Mouse (Mus musculus): ENCODE measurements around the gene Hoxb5. TPM values are rescaled to one million over a fixed set of nuclear protein-coding genes. Genes with fewer than 3 reads are reported as not detected.

The Hoxb5 gene
- total RNA-seq, 2 experiments from 2014 or later: not detected

GRCm38 (mm10) chr11:96269869-96270268 is 33.3 kb upstream of the Hoxb5 start:
- intact Hi-C loops (cut with DNase I): no loop called here
- no peak for DNase-seq (ENCODE audit: low spot score in 2 of 2)

DNA sequence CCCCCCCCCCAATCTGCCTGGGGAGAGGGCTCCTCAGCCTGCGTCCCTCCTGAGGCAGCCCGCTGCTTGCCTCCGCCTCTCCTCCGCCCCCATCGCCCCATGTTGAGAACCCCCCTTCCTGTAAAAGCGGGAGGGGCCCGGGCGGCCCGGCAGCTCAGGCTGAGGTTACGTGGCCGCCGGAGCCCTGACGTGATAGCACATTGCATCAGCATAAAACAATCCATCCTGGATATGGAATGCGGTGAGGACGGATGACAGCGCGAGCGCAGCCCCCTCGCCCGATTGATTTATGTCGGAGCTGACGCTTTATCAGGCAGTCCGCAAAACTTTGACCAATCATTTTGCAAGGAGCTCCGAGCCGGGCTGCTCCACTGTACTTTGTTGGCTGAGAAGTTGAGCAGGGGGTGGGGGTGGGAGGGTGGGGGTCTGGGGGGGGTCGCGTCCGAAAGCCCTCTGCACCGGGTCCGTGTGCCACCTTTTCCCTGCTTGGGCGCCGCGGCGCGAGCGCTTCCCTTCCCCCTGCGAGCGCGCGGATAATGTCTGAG is 32.1 kb upstream of the Hoxb5 start, which contains the start of gene Hoxb9:
Hoxb9 (plus strand) TSS at position 462 of the 545 bp plus-strand sequence.
- DNase-seq (ENCODE audit: low spot score in 2 of 2): no peak
- intact Hi-C loops (cut with DNase I): no loop called here

- intact Hi-C loops (cut with DNase I): no loop called here
- no peak for DNase-seq (ENCODE audit: low spot score in 2 of 2)
Observed at GRCm38 (mm10) chr11:96271541-96272011, 31.6 kb upstream of the Hoxb5 start.

- intact Hi-C loops (cut with DNase I): no loop called here
- DNase-seq (ENCODE audit: low spot score in 2 of 2): no peak
Observed at GRCm38 (mm10) chr11:96272024-96272921, 30.9 kb upstream of the Hoxb5 start.

DNA sequence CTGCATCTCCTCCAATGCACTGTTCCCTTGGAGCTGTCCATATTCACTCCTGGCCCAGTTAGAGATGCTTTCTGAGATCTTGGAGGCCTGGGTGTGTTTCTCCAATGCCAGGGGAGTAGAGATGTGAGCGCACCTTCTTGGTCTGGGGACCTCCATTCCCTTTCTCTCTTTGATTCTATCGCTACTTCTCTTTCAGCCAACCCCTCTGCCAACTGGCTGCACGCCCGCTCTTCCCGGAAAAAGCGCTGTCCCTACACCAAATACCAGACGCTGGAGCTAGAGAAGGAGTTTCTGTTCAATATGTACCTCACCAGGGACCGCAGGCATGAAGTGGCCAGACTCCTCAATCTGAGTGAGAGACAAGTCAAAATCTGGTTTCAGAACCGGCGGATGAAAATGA is 28.7 kb upstream of the Hoxb5 start:
- intact Hi-C loops (cut with DNase I): no loop called here
- no peak for DNase-seq (ENCODE audit: low spot score in 2 of 2)

DNA sequence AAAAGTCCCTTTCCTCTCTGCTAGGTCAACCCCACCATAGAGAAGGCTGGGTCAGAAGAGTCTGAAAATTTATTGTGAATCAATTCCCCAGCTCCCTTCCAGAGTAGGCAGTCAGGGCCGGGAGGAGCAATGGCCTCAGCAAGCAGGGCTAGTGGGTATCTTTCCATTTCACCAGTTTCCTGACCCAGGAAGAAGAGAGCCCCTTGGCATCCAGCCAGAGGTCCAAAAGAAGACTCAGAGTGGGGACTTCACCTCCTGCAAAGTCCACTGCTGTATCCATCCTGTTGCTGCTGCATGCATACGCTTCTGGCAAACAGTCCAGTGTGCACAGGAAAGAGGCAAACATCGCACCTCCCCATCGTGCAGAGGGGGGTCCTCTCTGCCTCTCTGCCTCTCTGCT is 27.2 kb upstream of the Hoxb5 start:
- intact Hi-C loops (cut with DNase I): loop anchor here (5.0 kb wide), 3 partner anchors 346 to 586 kb away; no protein-coding TSS in a partner anchor
- DNase-seq (ENCODE audit: low spot score in 2 of 2): no peak

- DNase-seq (ENCODE audit: low spot score in 2 of 2): no peak
- intact Hi-C loops (cut with DNase I): loop anchor here (5.0 kb wide), 3 partner anchors 345 to 585 kb away; no protein-coding TSS in a partner anchor
Observed at GRCm38 (mm10) chr11:96277151-96278044, 25.7 kb upstream of the Hoxb5 start.

DNA sequence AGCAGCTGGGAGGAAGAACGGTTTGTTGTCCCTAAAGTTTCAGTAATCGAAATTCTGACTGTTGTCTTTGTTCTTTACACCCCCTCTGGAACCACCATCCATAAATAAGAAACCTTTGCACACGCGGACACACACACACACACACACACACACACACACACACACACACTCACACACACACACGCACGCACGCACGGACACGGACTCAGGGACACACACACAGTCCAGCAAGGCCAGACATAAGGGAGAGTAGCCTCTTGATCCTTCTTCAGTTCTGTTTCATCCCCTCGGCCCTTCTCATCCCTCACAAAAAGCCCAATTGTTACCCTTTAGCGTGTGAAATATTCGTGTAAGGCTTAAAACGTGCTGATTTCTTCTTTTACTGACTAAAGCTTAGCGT is 24.8 kb upstream of the Hoxb5 start:
- no peak for DNase-seq (ENCODE audit: low spot score in 2 of 2)

GRCm38 (mm10) chr11:96278773-96279172 is 24.4 kb upstream of the Hoxb5 start:
- intact Hi-C loops (cut with DNase I): loop anchor here (5.0 kb wide), 3 partner anchors 344 to 584 kb away; no protein-coding TSS in a partner anchor
- DNase-seq (ENCODE audit: low spot score in 2 of 2): peak; percentile 61 to 89

More for the DNA sequence above, 24.8 kb upstream of the Hoxb5 start:
- intact Hi-C loops (cut with DNase I): loop anchor here (5.0 kb wide), 3 partner anchors 344 to 584 kb away; no protein-coding TSS in a partner anchor

DNA sequence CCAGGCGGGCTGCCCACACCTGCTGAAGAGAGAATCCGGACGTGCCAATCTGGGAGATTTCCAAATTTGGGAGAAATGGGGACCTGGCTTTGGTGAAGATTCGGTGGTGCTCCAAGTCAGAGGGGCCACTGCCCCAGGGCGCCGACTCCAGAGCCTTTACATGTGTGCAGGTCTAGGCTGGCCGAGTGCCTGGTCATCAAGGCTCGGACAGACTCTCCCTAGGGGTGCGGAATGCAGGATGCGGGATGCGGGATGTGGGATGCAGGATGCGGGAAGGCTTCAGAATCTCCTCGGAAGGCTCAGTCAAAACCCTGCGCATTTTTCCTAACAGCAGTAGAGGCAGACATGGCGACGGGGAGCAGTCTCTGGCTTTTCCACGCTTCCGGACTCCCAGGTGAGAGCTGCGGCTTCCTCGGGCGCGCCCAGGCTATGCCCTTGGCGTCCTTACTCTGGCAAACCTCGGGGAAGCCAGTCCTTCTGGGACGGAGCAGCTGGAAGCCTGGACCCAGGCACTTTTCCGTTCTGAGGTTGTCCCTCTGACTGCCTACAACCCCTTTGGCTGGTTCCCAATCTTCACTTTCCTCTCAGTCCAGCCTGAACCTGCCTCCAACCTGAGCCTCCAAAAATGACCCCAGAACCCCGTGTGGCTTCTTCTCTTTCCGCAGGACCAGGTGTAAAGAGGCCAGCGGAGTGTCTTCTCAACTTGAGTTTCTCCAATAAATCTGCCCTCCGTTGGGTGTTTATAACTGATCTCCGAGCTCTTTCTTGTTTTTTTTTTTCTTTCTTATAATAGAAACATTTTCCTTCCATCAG is 23.5 kb upstream of the Hoxb5 start:
- intact Hi-C loops (cut with DNase I): loop anchor here (5.0 to 10.0 kb wide), 4 partner anchors 343 to 735 kb away; partner anchors contain the start of gene Sp6
- no peak for DNase-seq (ENCODE audit: low spot score in 2 of 2)

- intact Hi-C loops (cut with DNase I): loop anchor here (10.0 kb wide), 1 partner anchor 734 kb away; the partner anchor contains the start of gene Sp6
- DNase-seq (ENCODE audit: low spot score in 2 of 2): no peak
Observed at GRCm38 (mm10) chr11:96280399-96281378, 22.4 kb upstream of the Hoxb5 start.

- DNase-seq (ENCODE audit: low spot score in 2 of 2): no peak
- intact Hi-C loops (cut with DNase I): loop anchor here (10.0 kb wide), 1 partner anchor 733 kb away; the partner anchor contains the start of gene Sp6
Observed at GRCm38 (mm10) chr11:96281396-96281795, 21.7 kb upstream of the Hoxb5 start.

DNA sequence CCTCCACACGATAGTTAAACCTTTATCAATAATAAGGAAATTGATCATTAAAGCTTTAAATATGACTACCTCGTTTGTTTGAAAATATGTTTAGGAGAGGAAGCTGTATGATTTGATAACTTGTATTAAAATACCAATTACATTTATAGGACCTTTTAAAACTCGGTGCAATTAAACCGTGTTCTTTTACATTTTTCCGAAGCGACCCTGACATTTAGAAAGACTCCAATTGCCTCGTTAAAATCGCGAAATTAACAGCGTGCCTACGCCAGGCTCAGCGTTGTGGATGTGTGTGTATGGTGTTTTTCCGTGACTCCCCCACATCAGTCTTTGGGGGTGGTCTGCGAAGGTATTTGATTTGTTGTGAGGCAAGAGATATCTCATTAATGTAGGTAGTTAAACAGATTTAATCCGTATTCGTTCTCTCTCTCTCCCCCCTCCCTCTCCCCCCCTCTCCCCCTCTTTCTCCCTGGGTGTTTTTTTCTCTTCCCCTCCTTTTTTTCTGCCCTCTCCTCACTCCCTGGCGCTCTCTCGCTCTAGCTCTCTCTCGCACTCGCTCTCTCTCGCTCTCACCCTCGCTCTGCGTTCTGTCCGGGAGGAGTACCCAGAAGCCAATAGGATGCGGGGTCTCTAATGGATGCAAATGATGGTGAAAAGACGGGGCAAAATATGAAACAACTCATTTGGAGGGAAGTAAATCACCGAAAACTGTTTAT is 21.1 kb upstream of the Hoxb5 start, which contains the start of gene Hoxb8:
Hoxb8 (plus strand) TSS at position 51 of the 716 bp plus-strand sequence.
- no peak for DNase-seq (ENCODE audit: low spot score in 2 of 2)
- intact Hi-C loops (cut with DNase I): loop anchor here (10.0 kb wide), 1 partner anchor 733 kb away; the partner anchor contains the start of gene Sp6

GRCm38 (mm10) chr11:96282795-96283430 is 20.2 kb upstream of the Hoxb5 start:
- no peak for DNase-seq (ENCODE audit: low spot score in 2 of 2)
- intact Hi-C loops (cut with DNase I): loop anchor here (10.0 kb wide), 1 partner anchor 732 kb away; the partner anchor contains the start of gene Sp6

DNA sequence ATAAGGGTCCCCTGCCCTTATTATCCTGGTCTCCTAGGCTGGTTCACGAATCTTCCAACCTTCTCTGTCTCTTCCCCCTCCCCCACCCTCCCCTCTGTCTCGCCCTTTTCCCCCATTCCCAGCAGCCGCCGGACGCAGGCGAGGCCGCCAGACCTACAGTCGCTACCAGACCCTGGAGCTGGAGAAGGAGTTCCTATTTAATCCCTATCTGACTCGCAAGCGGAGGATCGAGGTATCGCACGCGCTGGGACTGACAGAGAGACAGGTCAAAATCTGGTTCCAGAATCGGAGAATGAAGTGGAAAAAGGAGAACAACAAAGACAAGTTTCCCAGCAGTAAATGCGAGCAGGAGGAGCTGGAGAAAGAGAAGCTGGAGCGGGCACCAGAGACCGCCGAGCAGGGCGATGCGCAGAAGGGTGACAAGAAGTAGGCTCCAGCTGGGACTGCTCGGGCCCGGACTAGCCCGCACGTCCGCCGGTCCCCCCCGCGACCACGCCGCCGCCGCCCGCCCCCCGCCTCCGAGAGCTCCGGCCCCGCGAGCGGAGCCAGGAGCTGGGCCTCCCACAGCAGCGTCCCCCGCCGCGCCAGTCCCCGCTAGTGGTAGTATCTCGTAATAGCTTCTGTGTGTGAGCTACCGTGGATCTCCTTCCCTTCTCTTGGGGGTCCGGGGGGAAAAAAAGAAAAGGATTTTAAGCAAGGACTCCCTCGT is 18.9 kb upstream of the Hoxb5 start:
- intact Hi-C loops (cut with DNase I): loop anchor here (10.0 kb wide), 1 partner anchor 731 kb away; the partner anchor contains the start of gene Sp6
- DNase-seq (ENCODE audit: low spot score in 2 of 2): peak in 1 of 2 experiments; percentile 12

Data from left cerebral cortex, postnatal 14 days (tissue).